Mouse (Mus musculus) C2C12 (cell line): ENCODE results near the gene Pnpo.

Experiments
- CEBPB ChIP-seq: IDR thresholded peaks from one replicate; pipeline ENCODE4 v1.6.1; 2011; ENCODE audit warnings: low read depth, mild to moderate bottlenecking, control low read depth, moderate library complexity
- CTCF ChIP-seq: IDR thresholded peaks from one replicate; pipeline ENCODE4 v1.5.1; 2011; ENCODE audit not compliant: control insufficient read depth, insufficient read depth, insufficient read length
- FOSL1 ChIP-seq: IDR thresholded peaks from one replicate; pipeline ENCODE4 v1.8.0; 2011; ENCODE audit warnings: mild to moderate bottlenecking, low read length; ENCODE audit not compliant: poor library complexity, insufficient read depth, severe bottlenecking
- MYOD1 ChIP-seq: IDR thresholded peaks from one replicate; pipeline ENCODE4 v1.6.1; 2011; ENCODE audit warnings: low read depth; ENCODE audit not compliant: control insufficient read depth, insufficient read length
- MYOG ChIP-seq: IDR thresholded peaks from one replicate; pipeline ENCODE4 v1.6.1; 2011; ENCODE audit not compliant: control insufficient read depth, insufficient read length; ENCODE audit errors: extremely low read depth

- TF ChIP-seq CTCF: no peak
- no peak for TF ChIP-seq FOSL1
- TF ChIP-seq MYOD1: no peak
- TF ChIP-seq CEBPB: no peak
- TF ChIP-seq MYOG: no peak
Measured at GRCm38 (mm10) chr11:96926587-96926986, 17.2 kb downstream of the Pnpo start.
